Mouse (Mus musculus): ENCODE data around the gene Sox5.

- TF ChIP-seq CTCF (IDR thresholded peaks at IDR 0.05; ENCODE audit: borderline replicate concordance, control insufficient read depth, extremely low read depth, insufficient read depth, low read length, poor library complexity) (no peak), POLR2A (IDR thresholded peaks at IDR 0.05; ENCODE audit: control insufficient read depth, extremely low read depth, insufficient read depth, low read length, poor library complexity) (no peak)
Measured at GRCm38 (mm10) chr6:143858551-143858950, 923.2 kb downstream of the Sox5 start.
